Mouse (Mus musculus): ENCODE measurements at regions not wholly inside any gene's neighbourhood (a gene's known extent, or its start where the extent isn't known, plus 50 kb on each side); places are given as distances from the start of the nearest gene placed in this dataset.

DNA sequence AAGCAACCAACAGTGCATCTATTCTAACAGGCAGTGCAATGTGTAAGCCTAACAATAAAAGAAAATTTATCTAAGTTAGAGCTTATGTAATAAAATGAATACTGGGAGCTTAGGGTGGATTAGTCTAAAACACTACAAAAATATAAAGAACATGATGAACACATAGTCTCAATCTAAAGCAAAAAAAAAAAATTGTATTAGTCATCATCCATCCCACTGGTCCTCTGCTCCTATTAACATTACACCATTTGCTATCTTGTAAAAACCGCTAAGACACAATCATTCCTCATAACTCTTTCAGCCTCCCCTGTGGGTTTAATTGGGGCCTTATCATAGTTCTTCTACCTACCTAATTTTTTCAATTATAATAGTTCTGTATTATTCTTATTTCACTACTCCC is 539.9 kb upstream of the Rag2 start:
- TF ChIP-seq POLR2A (IDR thresholded peaks at IDR 0.05; ENCODE audit: control insufficient read depth, extremely low read depth, insufficient read depth, low read length, poor library complexity): no peak
- no peak for TF ChIP-seq CTCF (IDR thresholded peaks at IDR 0.05; ENCODE audit: borderline replicate concordance, control insufficient read depth, extremely low read depth, insufficient read depth, low read length, poor library complexity)
